Mouse (Mus musculus): ENCODE data around the gene Actr5. TPM values are rescaled to one million over a fixed set of nuclear protein-coding genes. Genes with fewer than 3 reads are reported as not detected.

Actr5 gene
- polyA plus RNA-seq, 2 experiments, result 3.6 to 4.9 TPM

DNA sequence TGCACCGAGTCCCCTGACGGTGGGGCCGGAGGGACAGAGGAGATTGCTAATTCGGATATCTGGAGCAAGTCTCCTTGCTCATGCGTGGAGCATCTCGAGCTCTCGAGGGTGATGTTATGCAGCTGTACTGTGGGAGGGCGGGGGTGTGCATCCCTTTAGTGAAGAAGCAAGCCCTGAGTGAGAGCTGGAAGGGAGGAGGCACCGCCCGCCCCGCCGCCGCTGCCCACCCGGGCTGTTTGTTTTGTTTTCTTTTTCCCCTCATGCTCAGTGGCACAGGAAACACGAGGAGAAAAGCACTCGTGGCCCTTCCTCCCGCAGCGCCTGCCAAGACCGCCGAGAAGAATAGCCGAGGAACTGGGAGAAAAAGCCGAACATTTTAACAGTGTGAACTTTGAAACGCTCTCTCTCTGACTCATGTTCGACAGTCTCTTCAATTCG is 63.1 kb downstream of the Actr5 start:
- Histone ChIP-seq H3K36me3 (replicated peaks; ENCODE audit: control insufficient read depth, insufficient read depth, low read depth) (no peaks in the 10 kb centered on the region), H3K27me3 (ENCODE audit: control insufficient read depth, insufficient read depth, low read length) (no peaks in the 10 kb centered on the region), H3K9me3 (ENCODE audit: control insufficient read depth, low read length) (no peaks in the 10 kb centered on the region), H3K27ac (no peak overlapping the region), H3K4me2 (ENCODE audit: low read depth) (no peak overlapping the region), H3K9ac (replicated peaks) (no peak overlapping the region), H3K4me3 (ENCODE audit: insufficient read depth in 1 of 2, low read depth in 2 of 2, low read length in 2 of 2) (no peak overlapping the region), H3K4me1 (replicated peaks; ENCODE audit: control insufficient read depth in 2 of 2, insufficient read depth in 2 of 2, low read length in 1 of 2) (no peaks in the 10 kb centered on the region)
- DNase-seq (ENCODE audit: low read depth in 3 of 3, low spot score in 3 of 3) (no peak), ATAC-seq (ENCODE audit: insufficient read depth) (no peak)
- 28% methylated on average over 25 of the region's 25 CpGs for WGBS (ENCODE audit: insufficient replicate concordance)
- TF ChIP-seq EP300 (IDR thresholded peaks at IDR 0.05; ENCODE audit: low read depth) (no peak), CTCF (IDR thresholded peaks at IDR 0.05; ENCODE audit: low read depth) (no peak)

MicroRNAs within 50 kb of the gene (microRNA counts, 519-probe panel; counts per million panel counts)
- microRNA mmu-miR-3474, result 69.9 counts per million

Small RNA genes lying within 50 kb of the gene (microRNA-seq; reads per million reads assigned to microRNA genes)
- not detected for gene Mir3474

Other genes starting within 250 kb of the Actr5 start
- gene Snhg11, start 249.2 kb upstream of the Actr5 start, polyA plus RNA-seq (2012; rRNA removed), result 2.0 and 2.4 TPM in 2 replicates
- 0.42 and 0.63 TPM in 2 replicates for gene Snhg11, start 249.2 kb upstream of the Actr5 start, polyA plus RNA-seq (2014; fragmentation: Nextera tagmentation; extraction: Ambion mirVana)
- 3.4 and 4.7 TPM in 2 replicates for gene Ralgapb, start 215.0 kb upstream of the Actr5 start, polyA plus RNA-seq (2012; rRNA removed)
- 5.5 and 5.6 TPM in 2 replicates for gene Ralgapb, start 215.0 kb upstream of the Actr5 start, polyA plus RNA-seq (2014; fragmentation: Nextera tagmentation; extraction: Ambion mirVana)
- 0.22 TPM in 1 of 2 replicates, not detected in the other for gene Adig, start 122.3 kb upstream of the Actr5 start, polyA plus RNA-seq (2012; rRNA removed)
- not detected in 2 replicates for gene Adig, start 122.3 kb upstream of the Actr5 start, polyA plus RNA-seq (2014; fragmentation: Nextera tagmentation; extraction: Ambion mirVana)
- 0.03 TPM in 1 of 2 replicates, not detected in the other for gene Arhgap40, start 112.1 kb upstream of the Actr5 start, polyA plus RNA-seq (2012; rRNA removed)
- gene Arhgap40, start 112.1 kb upstream of the Actr5 start, polyA plus RNA-seq (2014; fragmentation: Nextera tagmentation; extraction: Ambion mirVana), result not detected in 2 replicates
- 0.01 and 0.05 TPM in 2 replicates for gene Slc32a1, start 14.1 kb upstream of the Actr5 start, polyA plus RNA-seq (2012; rRNA removed)
- not detected in 2 replicates for gene Slc32a1, start 14.1 kb upstream of the Actr5 start, polyA plus RNA-seq (2014; fragmentation: Nextera tagmentation; extraction: Ambion mirVana)
- 0.30 and 0.31 TPM in 2 replicates for gene Ppp1r16b, start 40.5 kb downstream of the Actr5 start, polyA plus RNA-seq (2012; rRNA removed)
- 0.74 and 0.76 TPM in 2 replicates for gene Ppp1r16b, start 40.5 kb downstream of the Actr5 start, polyA plus RNA-seq (2014; fragmentation: Nextera tagmentation; extraction: Ambion mirVana)
- gene Fam83d, start 143.2 kb downstream of the Actr5 start, polyA plus RNA-seq (2012; rRNA removed), result 11.6 and 12.4 TPM in 2 replicates
- 11.2 and 13.7 TPM in 2 replicates for gene Fam83d, start 143.2 kb downstream of the Actr5 start, polyA plus RNA-seq (2014; fragmentation: Nextera tagmentation; extraction: Ambion mirVana)
- gene Dhx35, start 169.9 kb downstream of the Actr5 start, polyA plus RNA-seq (2012; rRNA removed), result 4.4 and 4.6 TPM in 2 replicates
- gene Dhx35, start 169.9 kb downstream of the Actr5 start, polyA plus RNA-seq (2014; fragmentation: Nextera tagmentation; extraction: Ambion mirVana), result 3.2 and 3.9 TPM in 2 replicates

All from liver, embryonic 14.5 days (tissue).